Mouse (Mus musculus) cerebellum, postnatal 10 days (tissue): ENCODE measurements around the gene Slc35b3.

Source experiments
- DNase-seq, 2 experiments: peaks; one replicate each; pipeline ENCODE4 v3.0.0; 2021; ENCODE audit warnings: mixed read lengths in 2 of 2

Slc35b3 gene

DNA sequence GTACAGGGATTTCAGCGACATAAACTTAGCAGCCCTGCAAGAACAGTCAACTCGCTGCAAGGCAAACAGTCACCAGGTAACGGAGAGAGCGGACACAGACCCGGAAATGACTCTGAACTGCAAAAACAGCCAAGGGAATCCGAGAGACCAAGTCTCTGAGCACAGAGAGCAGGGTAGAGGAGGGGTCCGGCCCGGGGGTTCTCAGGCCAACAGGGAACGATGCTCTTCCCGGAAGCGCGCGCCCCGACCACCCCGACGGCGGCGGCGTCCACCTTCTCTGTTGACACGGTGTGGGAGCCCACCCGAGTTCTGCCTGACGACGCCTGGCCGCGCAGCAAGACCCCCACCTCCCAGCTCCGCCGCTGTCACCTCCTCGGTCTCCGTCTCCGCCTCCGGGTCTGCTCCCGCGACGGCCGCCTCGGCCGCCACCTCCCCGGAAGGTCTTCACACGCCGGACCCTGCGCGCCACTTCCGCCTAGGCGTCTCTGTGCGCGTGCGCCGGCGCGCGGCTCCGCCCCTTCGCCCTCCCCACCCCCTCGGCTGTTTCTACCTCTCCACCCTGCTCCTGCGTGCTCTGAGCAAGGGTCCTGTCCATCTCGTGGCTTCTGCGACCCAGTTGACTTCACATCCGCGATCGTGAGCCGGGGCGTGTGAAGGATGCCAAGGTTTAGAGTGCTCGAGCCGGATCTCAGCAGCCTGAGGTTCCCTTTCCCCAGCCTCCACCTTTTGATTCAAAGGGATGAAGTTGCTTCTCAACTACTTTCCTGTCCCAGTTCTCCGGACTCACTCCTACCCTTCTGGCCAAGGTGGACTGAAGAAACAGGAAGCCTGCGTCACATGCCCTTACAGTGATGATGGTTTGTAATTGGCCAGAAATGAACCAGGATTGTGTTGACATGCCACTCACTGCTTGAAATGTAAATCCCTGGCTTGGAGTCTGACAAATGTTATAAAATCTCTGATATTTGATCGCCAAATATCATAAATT lies at the start of gene Slc35b3:
TSS of gene Slc35b3 (minus strand) at position 813 of the 988 bp plus-strand sequence.
- peak; percentile 93 to 95 for DNase-seq

DNA sequence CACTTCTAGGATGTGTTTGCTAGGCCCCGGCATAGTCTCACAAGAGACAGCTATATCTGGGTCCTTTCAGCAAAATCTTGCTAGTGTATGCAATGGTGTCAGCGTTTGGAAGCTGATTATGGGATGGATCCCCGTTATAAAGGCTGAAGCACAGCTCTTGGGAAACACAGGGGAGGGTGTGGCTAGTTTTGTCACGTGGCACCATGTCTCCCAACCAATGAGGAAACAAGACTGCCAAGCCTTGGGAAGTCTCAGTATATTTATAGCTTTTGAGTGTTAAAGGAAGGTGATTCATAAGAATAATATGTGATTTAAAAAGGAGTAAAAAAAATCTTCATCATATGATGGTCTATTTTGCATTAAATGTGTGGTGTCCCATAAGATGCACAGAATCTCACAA lies 49.6 kb upstream of the Slc35b3 start:
- DNase-seq: no peak

DNA sequence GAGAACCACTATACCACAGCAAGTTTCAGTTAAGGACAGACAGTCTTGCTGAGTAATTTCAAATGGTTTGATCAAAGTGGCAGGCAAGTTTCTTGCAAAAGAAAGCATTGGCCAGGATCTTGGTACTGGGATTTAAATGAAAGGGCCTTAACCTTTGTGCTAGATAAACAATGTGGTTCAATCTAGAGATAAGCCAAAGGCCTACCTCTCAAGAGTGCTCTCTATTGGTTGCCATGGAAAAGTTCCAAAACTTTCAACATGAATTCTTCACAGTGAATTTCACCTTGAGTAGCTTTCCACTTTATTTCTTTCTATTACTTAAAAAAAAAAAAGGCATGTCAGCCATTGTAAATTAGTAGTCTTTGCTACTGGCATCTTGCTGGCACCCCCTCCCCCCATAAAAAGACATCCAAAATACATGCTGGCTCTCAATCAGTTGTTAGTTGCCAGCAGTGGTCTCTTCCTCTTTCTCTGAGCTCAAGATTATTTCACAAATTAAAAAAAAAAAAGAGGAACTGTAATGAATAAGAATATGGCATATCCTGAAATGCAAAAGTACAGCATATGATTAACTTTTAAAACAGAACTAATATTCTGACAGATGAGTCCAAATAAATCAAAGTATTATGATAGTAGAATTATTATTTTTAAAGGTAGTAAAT lies 42.6 kb upstream of the Slc35b3 start:
- no peak for DNase-seq

DNA sequence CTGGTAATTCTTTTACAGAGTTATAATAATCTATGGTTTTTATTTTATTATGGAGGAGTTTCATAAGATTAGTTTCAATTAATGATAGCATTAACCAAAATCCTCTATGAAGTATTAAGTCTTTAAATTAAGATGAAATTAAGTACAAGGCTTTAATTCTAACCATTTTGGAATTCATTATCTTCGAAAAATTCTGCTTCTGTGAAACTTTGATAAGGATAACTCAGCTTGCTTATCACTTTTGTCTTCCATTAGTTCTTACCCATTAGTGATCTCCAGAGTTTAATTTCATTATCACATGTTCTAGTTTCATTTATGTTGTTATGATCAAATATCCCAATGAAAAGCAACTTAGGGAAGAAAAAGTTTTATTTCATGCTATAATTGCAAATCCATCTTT lies 41.7 kb upstream of the Slc35b3 start:
- no peak for DNase-seq

DNA sequence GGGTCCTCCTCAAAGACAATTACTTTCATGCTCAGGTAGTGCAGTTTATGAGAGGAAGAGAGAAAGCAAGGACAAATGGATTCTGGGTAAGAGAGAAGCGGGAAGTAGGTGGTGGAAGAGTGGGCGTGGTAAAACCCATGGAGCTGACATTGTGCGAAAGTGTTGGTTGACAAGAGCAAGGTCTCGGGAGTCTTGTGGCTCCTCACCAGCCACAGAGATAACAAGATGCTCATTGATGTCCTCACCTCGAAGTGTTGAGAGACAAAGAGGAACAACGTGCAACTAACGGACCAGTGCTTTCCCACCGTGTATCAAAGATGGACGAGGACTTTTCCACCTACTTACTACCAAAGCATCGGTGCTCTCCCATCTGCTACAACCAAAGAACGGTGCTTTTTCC lies 40.8 kb upstream of the Slc35b3 start:
- no peak for DNase-seq

DNA sequence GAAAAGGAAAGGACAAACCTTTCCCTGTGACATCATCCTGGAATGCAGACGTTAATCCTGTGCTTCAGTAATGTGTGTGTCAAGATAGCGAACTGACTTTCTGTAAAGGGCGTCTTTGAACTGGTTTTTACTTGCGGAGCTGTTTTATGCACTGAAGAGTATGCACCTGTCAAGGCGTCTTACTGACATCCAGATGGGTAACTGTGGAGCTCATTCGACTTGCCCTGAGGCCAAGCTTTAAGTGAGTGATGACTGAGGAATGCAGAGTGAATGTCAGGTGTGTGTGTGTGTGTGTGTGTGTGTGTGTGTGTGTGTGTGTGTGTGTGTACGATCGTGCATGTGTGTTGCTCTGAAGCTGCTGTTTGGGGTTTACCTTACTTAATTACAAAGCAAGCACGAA lies 38.3 kb upstream of the Slc35b3 start:
- no peak for DNase-seq

DNA sequence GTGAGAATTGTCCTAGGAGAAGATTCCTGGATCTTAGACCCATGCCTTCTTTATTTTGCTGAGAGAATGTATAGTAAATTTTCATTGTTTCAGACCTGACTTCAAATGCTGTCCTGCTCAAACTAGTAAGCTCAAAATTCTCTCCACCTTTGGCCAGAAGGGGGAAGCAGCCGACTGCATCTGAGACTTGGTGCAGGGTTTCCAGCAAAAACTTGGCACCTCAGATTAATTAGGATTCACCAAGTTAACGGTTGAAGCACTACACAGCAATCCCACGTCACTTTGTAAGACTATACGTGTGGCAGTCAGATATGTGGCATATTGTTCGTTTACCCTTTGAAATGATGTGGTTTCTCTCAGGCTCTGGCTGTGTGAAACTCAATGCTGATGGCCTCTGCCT lies 31.9 kb upstream of the Slc35b3 start:
- DNase-seq: peak; percentile 76 to 78

DNA sequence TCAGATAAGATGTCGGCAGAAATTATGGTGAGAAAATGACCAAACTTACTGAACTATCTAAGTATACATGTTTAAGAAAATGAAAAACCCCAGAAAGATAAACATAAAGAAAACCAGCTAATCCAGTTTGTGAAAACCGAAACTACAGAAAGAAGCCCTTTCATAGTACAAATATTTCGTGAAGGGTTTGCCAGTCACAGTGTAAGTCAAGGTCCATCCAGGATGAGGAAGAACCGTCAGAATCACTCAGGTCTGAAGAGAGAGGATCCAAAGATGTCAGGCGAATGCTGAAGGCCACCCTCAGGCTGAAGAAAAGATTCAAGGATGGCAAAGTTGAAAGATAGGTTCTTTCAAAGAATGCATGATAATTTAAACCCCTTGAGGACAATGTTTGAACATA lies 23.1 kb upstream of the Slc35b3 start:
- DNase-seq: no peak

DNA sequence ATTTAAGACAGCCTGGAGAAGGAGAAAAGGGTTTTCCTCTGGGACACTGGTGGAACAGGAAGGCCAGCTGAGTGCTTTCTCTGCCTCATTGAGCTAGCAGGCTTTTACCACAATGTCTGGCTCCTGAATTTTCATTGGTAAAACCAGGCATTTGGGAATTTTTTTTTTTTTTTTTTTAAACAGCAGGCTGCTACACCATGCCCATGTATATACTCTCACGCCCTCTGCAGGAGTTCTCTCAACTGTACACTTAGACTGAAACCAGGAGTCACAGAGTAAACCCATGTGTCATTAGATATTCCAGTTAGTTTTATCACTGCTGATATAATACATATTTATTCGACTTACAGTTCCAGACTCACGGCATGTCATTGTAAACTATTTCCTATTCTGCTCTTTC lies 20.2 kb upstream of the Slc35b3 start:
- no peak for DNase-seq

DNA sequence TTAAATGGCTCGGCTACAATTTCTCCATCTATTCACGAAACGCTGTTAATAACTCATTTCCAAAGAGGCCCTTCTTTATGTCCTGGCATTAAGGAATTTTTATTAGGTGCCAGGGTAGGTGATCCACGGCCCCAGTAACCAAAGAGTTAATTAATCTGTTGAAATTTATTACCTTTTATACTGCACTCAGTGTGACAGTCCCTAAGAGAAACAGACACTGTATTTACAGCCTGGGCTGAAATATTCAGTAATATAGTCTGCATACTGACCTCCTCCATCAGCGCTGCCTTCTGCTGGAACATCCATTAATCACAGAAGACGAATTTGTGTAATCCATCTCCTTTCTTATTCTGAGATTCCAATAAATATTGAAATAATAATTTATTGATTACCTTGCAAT lies 16.3 kb upstream of the Slc35b3 start:
- no peak for DNase-seq

DNA sequence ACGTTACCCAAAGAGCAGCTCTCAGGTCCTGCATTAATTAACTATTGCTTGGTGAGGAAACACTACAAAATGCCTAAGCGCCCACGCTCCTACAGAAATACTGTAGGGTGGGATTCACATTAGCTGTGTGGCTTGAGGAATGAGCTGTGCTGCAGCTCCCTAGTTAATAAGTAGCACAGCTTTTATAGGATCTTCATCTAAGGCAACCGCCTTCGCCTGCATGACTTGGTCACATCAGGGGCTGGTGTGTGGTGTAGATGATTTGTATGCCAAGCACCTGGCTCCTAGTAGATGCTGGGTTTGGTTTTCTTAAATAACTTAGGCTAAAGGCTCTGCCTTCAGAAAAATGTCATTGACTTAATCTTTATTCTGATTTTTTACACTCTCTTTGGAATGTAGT lies 15.2 kb upstream of the Slc35b3 start:
- DNase-seq: no peak

DNA sequence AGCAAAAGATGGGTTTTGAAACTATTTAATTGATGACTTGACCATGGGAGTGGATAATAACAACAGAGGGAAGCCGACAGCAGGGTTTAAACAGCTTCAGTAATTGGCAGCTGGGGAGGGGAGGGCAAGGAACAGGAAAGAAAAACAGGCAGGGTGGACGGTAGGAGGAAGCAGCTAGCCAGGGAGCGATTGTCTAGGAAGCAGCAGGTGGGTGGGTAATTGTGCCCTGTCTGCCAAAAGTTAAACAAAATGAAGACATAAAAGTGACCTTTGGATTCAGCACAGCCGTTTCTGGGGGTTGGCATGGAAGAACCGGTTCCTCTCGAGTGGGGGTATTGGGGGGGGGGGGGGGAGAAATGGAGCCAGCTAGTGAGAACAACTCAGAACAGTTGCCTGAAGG lies 11.9 kb upstream of the Slc35b3 start:
- no peak for DNase-seq

DNA sequence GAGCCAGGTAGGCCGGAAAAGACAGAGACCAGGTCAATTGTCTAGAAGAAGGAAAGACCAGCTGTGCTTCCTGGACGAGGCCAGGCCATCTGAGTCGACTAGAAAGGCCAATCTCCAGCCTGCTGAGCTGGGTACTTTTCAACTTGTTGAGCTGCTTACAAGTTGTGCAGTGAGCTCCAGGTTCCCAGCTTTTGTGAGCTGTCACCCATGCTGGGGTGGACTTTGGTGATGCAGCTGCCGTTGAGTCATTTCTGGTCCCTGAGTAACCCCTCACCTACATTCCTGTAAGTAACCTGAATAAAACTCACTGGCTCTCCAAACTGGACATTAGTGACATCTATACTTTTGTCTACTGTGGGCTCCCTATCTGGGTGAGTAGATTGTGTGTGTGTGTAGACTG lies 10.4 kb upstream of the Slc35b3 start:
- DNase-seq: no peak

DNA sequence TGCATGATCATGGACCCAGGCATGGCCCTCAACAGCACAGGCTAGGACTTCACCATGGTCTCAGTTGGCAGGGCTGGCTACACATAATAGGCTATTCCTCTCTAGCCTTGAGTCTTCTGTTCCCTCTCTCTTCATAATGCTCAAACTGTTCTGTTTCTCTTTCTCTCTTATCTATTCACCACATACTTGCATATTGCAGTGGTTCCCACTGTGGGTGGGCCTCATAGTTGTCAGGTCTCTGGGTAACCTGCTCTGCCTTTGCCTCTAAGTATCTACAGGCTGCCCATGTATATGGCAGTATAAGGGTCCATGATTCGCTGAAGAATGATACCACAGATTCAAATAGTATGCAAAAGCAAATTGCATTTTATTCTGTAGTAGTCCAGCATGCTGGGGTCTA lies 6.8 kb upstream of the Slc35b3 start:
- no peak for DNase-seq

DNA sequence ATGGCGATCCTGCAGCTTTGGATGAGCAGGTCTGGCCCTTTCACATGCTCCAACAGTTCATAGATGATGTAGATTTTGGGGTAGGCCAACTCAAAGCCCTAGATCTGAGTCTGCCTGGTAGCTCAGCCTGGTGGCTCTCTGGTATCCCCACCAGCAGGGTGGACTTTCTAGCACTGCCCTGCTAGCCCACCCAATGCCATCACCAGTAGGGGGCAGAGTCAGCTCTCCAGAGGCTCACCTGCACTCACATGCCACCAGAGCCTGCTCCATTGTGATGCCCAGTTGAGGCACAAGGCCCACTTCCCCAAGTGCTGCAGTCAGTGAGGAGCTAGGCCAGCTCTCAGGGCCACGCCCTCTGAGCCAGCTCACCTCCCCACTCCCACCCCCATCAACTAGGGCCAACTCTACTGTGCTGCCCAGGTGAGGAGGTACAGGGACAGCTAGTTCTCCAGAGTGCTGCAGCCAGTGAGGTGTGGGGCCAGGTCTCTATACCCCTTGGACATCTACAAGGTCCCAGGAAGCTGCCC lies 6.3 kb upstream of the Slc35b3 start:
- no peak for DNase-seq

DNA sequence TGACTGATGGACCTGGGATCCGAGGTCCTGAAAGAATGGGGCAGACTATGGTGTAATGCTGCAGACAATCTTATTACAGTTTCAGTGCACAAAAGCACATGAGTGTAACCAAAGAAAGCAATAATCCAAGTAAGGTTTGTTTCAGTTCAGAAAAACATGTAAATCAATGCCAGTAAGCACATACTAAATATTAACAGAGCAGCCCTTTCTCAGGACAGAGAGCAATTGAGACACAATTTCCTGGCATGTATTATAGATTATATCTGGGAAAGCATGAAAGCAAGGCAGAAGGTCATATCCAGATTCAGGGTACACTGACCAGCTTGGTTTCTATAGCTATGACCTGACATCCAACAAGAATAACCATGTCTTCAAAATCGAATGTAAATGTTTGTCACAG lies 2.1 kb upstream of the Slc35b3 start:
- DNase-seq: no peak

DNA sequence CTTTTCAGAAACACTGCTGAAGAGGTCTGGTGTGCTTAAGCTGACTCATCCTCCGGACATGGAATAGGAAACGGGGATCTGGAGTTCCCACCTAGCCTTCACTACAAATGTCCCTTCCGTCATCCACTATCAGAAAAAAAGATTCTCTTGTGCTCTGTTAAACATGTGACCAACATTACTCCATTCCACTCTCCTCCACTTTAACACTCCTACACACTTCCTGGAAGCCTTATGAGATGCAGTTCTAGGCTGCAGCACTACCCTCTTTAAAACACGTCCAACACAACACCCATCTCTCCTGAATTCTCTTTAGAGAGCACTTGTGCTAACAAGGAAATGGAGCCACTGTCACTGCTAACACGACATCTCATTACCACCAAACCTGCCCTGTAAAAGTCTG lies 2.6 kb downstream of the Slc35b3 start:
- no peak for DNase-seq

DNA sequence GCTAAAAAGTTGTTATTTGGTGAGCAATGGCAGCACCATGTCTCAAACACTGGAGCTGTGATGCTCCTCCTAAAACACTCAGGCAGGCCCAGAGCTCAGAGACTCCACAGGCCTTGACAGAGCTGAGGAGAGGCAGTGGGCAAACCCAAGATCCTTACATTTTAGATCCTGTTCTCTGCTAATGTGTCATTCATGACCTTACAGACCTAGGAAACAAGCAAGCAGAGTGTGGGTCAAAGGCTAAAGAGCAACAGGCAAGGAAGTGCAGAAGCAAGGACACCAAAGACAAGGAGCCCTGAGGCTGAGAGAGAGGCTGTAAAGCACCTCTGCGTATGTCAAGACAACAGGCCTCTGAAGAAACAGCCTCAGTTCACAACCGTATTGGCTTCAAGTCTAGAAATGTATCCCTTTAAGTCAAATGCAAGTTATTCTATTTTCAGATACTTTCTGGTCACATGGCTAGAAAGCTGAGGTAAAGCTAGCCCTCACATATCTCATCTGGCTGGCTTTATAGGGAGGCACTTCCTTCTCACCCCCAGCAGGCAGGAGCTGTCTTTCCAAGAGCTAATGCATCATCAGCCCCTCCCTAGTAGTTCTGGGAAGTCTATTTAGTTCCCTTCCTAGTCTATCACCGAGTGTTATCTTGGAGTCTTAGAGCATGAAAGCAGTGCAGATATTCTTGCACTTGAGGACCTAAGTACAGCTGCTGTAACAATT lies 14.2 kb downstream of the Slc35b3 start:
- no peak for DNase-seq

DNA sequence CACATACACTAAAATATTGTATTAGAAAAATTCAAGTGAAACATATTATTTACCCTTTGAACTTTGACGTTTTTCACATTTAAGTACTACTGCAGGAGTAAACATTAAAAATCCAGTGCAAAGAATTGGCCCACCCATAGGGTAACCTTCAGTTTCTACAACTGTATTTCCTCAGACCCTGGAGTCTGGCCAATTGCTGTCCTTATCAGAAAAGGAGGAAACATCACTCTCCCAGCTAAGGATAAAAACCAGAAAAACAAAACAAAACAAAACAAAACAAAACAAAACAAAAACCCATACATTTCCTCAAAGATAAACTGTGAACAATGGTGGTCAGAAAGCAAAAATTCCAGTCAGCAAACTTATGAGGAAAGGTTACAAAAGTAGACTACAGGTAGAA lies 14.9 kb downstream of the Slc35b3 start:
- no peak for DNase-seq

DNA sequence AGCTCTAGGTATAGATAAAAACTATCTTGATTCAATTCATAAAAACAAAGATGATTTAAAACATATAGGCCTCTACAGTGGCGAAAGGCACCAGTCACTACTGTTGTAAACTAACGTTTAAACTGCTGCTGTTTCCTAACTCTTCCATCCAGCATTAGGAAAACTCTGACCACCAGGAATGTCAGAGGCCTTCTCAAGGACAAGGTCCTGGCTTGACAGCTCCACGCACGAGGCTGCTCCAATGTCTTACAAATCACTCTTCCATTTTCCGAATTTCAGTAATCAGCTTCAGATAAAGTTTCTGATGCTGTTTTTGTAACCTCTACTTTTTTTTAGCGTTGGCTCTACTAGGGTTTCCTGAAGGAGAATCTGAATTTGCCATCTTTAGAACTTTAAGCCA lies 15.7 kb downstream of the Slc35b3 start:
- no peak for DNase-seq

DNA sequence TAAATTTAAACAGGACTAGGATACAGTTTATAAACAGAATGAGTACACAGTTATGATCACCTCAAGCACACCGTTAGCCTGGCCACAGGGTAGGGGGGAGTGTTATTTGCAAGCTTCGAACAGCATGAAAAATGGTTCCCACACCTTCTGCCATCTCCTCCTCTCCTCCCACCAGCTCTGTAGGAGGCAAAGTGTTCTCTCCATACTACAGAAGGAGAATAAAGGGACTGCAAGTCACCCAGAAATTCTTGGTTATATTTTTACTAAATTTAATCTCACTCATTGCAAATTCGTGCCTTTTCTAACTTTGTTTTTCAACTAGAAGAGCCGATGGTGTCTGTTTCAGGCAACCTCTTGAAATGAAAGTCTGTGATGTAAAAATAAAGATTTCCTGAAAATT lies 18.9 kb downstream of the Slc35b3 start:
- no peak for DNase-seq

DNA sequence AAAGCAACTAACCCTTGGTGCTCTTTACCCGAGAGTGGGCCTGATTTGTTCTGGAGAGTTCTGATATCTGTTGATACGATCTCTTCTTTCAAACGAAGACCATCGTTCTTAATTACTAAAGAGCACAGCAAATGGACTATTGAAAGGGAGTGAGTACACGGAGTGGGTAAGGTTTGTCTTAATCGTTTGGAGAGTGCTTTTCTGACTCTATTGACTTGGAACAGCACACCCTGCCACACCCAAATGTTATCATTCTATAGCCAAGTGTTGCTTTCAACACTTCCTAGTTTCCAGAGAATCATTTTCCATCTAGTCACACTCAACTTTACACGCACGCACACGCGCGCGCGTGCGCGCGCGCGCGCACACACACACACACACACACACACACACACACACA lies 19.4 kb downstream of the Slc35b3 start:
- no peak for DNase-seq

DNA sequence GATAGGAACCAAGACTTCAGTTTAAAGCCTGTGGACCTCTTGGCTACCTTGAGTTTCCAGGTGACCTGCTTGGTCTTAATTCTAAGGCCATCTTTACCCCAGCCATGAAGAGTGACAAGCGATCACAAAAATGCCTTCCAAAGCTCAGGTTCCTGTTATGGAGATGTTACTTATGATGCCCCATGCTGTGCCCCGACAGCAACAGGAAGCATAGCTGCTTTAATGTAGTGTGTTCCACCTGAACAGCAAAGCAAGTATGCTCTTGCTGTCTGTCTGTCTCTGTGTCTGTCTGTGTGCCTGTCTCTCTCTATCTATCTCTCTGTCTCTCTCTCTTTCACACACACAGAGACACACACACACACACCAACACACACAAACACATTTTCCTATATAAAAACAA lies 22.2 kb downstream of the Slc35b3 start:
- DNase-seq: no peak
